Mouse (Mus musculus): ENCODE measurements at regions not wholly inside any gene's neighbourhood (a gene's known extent, or its start where the extent isn't known, plus 50 kb on each side); places are given as distances from the start of the nearest gene placed in this dataset.

DNA sequence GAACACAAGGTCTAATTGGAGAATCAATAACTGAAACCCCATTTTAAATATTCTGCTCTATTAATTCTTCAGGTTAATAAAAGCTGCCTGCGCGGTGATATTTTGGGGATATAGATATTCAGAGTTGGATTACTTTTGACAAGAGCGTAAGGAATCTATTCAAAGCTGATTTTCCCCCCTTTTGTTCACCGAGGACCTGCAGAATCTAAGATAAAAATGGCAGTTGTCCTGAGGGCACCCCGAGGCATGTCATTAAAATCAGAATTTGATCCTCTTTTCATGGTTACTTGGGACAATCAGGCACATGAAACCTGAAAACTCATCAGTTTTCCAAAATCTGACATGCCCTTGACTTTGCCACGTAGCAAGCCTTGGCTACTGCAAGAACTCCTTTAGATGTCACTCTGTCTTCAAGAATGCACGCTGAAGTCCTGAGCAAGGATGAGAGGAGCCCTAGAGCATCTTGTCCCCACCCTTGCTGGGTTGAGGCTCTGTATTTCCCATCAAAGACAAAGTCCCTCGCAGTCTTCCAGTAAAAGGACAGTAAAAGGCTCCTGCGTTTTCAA, 232.5 kb downstream of the Ttll7 start:
- no peaks in the 10 kb centered on the region for H3K4me1 ChIP-seq (replicated peaks; ENCODE audit: low read depth, low read length)
- TF ChIP-seq NANOG (IDR thresholded peaks at IDR 0.05; ENCODE audit: borderline replicate concordance, low read length) (no peak), CTCF (conservative IDR thresholded peaks at IDR 0.05; ENCODE audit: low read length) (no peak), POU5F1 (IDR thresholded peaks at IDR 0.05; ENCODE audit: borderline replicate concordance, low read length) (no peak)
- no peaks in the 10 kb centered on the region for H3K27me3 ChIP-seq (ENCODE audit: insufficient read depth, low read length)
- H3K9me3 ChIP-seq (ENCODE audit: low read length): peaks cover 7% of the 10 kb centered on the region
- H3K36me3 ChIP-seq (ENCODE audit: insufficient read depth, low read length): no peaks in the 10 kb centered on the region
- H3K4me3 ChIP-seq (replicated peaks; ENCODE audit: low read length): no peak overlapping the region

DNA sequence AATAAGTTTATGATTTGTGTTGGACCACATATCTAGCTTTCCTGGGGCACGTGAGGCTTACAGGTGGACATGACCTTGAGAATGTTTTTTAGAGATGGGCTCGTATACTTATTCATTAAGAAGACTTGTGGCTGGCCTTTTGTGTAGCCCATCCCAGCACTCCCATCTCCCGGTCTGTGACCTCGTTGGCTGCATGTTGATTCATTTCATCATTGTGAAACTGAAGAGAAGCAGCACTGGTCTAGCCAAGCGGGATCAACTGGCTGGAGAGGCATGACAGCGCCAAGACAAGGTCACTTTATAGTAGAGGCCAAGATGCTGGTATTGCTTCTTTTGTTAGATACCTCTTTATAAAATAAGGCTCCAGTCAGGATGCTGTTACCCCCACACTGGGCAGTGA, 236.0 kb downstream of the Ttll7 start:
- TF ChIP-seq NANOG (IDR thresholded peaks at IDR 0.05; ENCODE audit: borderline replicate concordance, low read length): no peak

DNA sequence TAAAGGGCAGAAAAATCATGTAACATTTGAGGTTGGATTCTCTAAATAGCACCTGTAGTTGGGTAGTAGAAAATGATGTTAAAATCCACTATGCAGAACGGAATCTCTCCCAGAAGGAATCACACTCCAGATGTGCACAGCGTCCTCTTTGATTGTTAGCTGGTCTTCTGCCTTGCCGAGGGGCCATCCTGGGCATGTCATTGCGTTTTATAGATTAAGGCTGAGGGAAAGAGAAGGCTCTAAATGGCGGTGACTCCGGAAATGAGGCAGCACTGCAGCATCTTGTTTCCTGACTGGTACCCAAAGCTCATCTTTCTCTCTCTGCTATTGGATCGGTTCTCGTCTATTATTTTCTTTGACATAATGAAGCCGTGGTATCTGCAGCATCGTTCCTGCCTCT, 237.5 kb downstream of the Ttll7 start:
- Histone ChIP-seq H3K36me3 (ENCODE audit: insufficient read depth, low read length) (no peaks in the 10 kb centered on the region), H3K27me3 (ENCODE audit: insufficient read depth, low read length) (no peaks in the 10 kb centered on the region), H3K4me3 (replicated peaks; ENCODE audit: low read length) (no peak overlapping the region), H3K9me3 (ENCODE audit: low read length) (peaks cover 7% of the 10 kb centered on the region), H3K4me1 (replicated peaks; ENCODE audit: low read depth, low read length) (no peaks in the 10 kb centered on the region)
- TF ChIP-seq CTCF (conservative IDR thresholded peaks at IDR 0.05; ENCODE audit: low read length) (no peak), POU5F1 (IDR thresholded peaks at IDR 0.05; ENCODE audit: borderline replicate concordance, low read length) (no peak), NANOG (IDR thresholded peaks at IDR 0.05; ENCODE audit: borderline replicate concordance, low read length) (no peak)

More for the DNA sequence above, 236.0 kb downstream of the Ttll7 start:
- Histone ChIP-seq H3K9me3 (ENCODE audit: low read length) (peaks cover 7% of the 10 kb centered on the region), H3K27me3 (ENCODE audit: insufficient read depth, low read length) (no peaks in the 10 kb centered on the region), H3K4me1 (replicated peaks; ENCODE audit: low read depth, low read length) (no peaks in the 10 kb centered on the region), H3K4me3 (replicated peaks; ENCODE audit: low read length) (no peak overlapping the region), H3K36me3 (ENCODE audit: insufficient read depth, low read length) (no peaks in the 10 kb centered on the region)

DNA sequence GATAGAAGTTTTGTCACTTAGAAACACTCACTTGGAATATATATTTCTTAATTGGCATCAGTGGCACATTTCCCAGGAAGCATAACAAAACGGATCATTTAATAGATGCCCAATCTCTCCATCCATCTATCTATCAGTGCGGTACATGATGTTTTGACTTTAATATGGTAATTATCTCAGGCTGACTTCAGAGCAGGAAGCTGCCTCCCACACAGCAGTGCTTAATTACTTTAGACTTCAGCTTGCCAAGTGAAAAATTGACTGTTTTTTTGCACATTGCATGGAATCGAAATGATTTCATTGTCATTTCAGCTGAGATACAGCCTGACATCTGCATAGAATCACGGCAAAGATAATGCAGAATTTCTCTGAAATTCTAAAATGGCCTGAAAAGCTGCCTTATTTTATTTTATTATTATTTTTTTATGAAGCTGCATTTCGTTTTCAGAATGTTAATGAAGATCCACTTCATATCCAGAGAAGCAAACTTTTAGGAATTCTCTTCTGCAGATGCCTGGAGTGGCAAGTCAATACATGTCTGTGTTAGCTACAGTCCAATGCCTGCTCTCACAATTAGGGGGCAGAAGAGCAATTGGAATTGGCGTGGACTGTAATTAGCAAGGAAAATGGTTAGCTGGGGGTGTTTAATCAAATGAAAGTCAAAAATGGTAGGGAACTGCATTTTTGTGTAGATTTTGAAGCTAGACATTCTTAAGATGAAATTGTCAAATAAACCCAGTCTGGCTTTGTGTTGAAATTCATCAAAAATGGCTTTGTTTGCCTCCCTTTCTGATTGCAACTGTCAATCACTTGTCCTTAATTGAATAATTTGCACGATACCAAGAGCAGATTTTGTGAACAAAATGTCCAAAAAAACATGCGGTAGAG, 240.3 kb downstream of the Ttll7 start:
- H3K36me3 ChIP-seq (ENCODE audit: insufficient read depth, low read length): no peaks in the 10 kb centered on the region

DNA sequence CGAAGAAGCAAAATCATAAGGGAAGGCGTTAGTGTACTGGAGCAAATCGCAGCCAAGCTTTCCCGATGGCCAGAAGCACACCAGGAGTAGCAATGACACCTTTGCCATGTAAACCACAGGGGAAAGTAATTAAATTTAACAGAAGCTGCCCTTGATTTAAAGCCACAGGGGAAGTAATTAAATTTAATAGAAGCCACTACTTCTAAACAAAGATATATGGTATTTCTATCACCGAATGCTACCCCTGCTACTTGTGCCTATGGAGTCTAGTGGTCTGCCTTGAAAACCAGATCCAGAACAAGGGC, 240.9 kb downstream of the Ttll7 start:
- Histone ChIP-seq H3K4me1 (replicated peaks; ENCODE audit: low read depth, low read length) (peaks cover 5% of the 10 kb centered on the region; the same call in 1 of the 2 replicates), H3K36me3 (ENCODE audit: insufficient read depth, low read length) (no peaks in the 10 kb centered on the region), H3K27me3 (ENCODE audit: insufficient read depth, low read length) (no peaks in the 10 kb centered on the region), H3K4me3 (replicated peaks; ENCODE audit: low read length) (no peak overlapping the region), H3K9me3 (ENCODE audit: low read length) (no peaks in the 10 kb centered on the region)
- TF ChIP-seq CTCF (conservative IDR thresholded peaks at IDR 0.05; ENCODE audit: low read length) (no peak), NANOG (IDR thresholded peaks at IDR 0.05; ENCODE audit: borderline replicate concordance, low read length) (no peak), POU5F1 (IDR thresholded peaks at IDR 0.05; ENCODE audit: borderline replicate concordance, low read length) (no peak)

More for the DNA sequence above, 240.3 kb downstream of the Ttll7 start:
- no peaks in the 10 kb centered on the region for H3K9me3 ChIP-seq (ENCODE audit: low read length)
- no peak overlapping the region for H3K4me3 ChIP-seq (replicated peaks; ENCODE audit: low read length)
- H3K4me1 ChIP-seq (replicated peaks; ENCODE audit: low read depth, low read length): peaks cover 3% of the 10 kb centered on the region; the same call in 1 of the 2 replicates
- H3K27me3 ChIP-seq (ENCODE audit: insufficient read depth, low read length): no peaks in the 10 kb centered on the region
- TF ChIP-seq POU5F1 (IDR thresholded peaks at IDR 0.05; ENCODE audit: borderline replicate concordance, low read length) (no peak), CTCF (conservative IDR thresholded peaks at IDR 0.05; ENCODE audit: low read length) (no peak), NANOG (IDR thresholded peaks at IDR 0.05; ENCODE audit: borderline replicate concordance, low read length) (no peak)

DNA sequence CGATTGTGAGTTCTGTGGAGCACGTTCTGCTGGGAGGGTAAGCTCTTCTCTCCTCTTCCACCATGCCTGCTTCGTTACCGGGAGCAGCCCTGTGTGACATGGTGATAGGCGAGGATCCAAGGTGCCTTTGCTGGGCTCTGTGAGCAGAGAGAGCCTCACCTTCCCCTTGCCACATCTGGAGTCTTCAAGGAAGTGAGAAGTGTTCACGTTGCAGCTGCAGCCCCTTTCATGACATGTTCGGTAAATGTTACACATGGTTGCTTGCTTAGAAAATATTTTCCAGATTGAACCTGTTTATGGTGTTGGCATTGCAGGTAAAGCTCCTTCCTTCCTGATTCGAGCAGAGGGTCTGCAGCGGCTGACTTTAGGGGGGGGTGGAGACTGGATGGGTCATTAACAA, 244.0 kb downstream of the Ttll7 start:
- no peaks in the 10 kb centered on the region for H3K9me3 ChIP-seq (ENCODE audit: low read length)
- no peak overlapping the region for H3K4me3 ChIP-seq (replicated peaks; ENCODE audit: low read length)
- H3K27me3 ChIP-seq (ENCODE audit: insufficient read depth, low read length): no peaks in the 10 kb centered on the region
- peaks cover 13% of the 10 kb centered on the region; the same call in 1 of the 2 replicates for H3K4me1 ChIP-seq (replicated peaks; ENCODE audit: low read depth, low read length)
- TF ChIP-seq POU5F1 (IDR thresholded peaks at IDR 0.05; ENCODE audit: borderline replicate concordance, low read length): no peak
- no peak for TF ChIP-seq CTCF (conservative IDR thresholded peaks at IDR 0.05; ENCODE audit: low read length)
- TF ChIP-seq NANOG (IDR thresholded peaks at IDR 0.05; ENCODE audit: borderline replicate concordance, low read length): no peak
- no peaks in the 10 kb centered on the region for H3K36me3 ChIP-seq (ENCODE audit: insufficient read depth, low read length)

DNA sequence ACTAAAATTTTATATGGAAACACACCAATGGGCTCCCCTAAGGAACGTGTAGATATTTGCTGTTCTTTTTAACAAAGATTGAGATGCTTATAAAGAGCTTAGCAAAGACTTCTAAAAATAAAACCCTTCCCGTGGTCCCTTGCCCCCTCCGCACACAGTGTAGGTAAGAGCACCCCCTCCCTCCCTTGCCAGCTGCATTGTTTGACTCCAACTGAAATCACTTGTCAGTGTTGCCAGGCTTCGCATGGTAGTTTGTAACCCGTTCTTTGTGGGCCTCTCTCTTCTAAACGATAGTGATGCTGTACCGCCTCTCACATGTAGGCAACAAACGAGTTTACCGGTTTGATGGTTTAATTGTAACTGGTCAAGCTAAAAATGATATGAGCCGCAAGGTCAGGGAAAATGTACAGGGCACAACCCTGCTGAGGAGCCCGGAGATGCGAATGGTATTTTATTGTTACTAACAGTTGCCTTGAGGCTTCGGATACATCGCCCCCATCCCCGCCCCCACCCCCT, 246.0 kb downstream of the Ttll7 start:
- TF ChIP-seq NANOG (IDR thresholded peaks at IDR 0.05; ENCODE audit: borderline replicate concordance, low read length) (no peak), POU5F1 (IDR thresholded peaks at IDR 0.05; ENCODE audit: borderline replicate concordance, low read length) (no peak), CTCF (conservative IDR thresholded peaks at IDR 0.05; ENCODE audit: low read length) (no peak)

DNA sequence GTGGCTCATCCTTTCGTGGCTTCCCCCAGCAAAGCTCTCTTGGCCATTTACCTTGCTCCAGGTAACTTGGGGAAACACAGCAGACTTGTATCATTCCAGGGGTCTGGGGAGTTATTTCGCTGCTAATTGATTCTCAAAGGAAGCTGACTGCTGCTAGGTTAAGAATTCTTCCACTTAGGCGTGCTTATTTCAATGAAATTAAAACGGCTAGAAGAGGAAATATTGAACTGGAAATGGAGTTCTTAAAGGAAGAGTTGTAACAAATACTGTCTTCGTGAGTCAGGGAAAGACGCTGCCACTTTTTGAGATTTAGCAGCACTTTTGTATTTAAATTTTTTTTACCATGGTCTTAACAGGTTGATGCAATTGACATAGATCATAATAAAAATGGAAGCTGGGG, 246.4 kb downstream of the Ttll7 start:
- Histone ChIP-seq H3K27me3 (ENCODE audit: insufficient read depth, low read length) (no peaks in the 10 kb centered on the region), H3K9me3 (ENCODE audit: low read length) (no peaks in the 10 kb centered on the region)
- TF ChIP-seq NANOG (IDR thresholded peaks at IDR 0.05; ENCODE audit: borderline replicate concordance, low read length): no peak
- no peak for TF ChIP-seq POU5F1 (IDR thresholded peaks at IDR 0.05; ENCODE audit: borderline replicate concordance, low read length)
- TF ChIP-seq CTCF (conservative IDR thresholded peaks at IDR 0.05; ENCODE audit: low read length): no peak

More for the DNA sequence above, 246.0 kb downstream of the Ttll7 start:
- Histone ChIP-seq H3K9me3 (ENCODE audit: low read length) (no peaks in the 10 kb centered on the region), H3K27me3 (ENCODE audit: insufficient read depth, low read length) (no peaks in the 10 kb centered on the region), H3K36me3 (ENCODE audit: insufficient read depth, low read length) (no peaks in the 10 kb centered on the region), H3K4me3 (replicated peaks; ENCODE audit: low read length) (no peak overlapping the region), H3K4me1 (replicated peaks; ENCODE audit: low read depth, low read length) (peaks cover 13% of the 10 kb centered on the region; the same call in 1 of the 2 replicates)

More for the DNA sequence above, 246.4 kb downstream of the Ttll7 start:
- Histone ChIP-seq H3K4me3 (replicated peaks; ENCODE audit: low read length) (no peak overlapping the region), H3K4me1 (replicated peaks; ENCODE audit: low read depth, low read length) (peaks cover 13% of the 10 kb centered on the region; the same call in 1 of the 2 replicates), H3K36me3 (ENCODE audit: insufficient read depth, low read length) (no peaks in the 10 kb centered on the region)
